Mouse (Mus musculus) CH12F3 (cell line): ENCODE results near the gene Xpa.
"Not testable (repeated sequence)": the region's sequence is repeated elsewhere in the genome, so short reads cannot be mapped to it uniquely, and the experiment has no call there.

Source experiments
- in situ Hi-C: fragments of 300-500 bp; cut with MboI; formaldehyde crosslinking; loops from 2 replicates; pipeline ENCODE4 v1.14.3; 2020; ENCODE audit warnings: low sequenced_read_pairs

Gene Xpa

GRCm38 (mm10) chr4:46195781-46196487 lies at the start of gene Xpa:
Gene Xpa, minus strand, starts transcription at chr4:46196311.
- in situ Hi-C loops: no loop called here

GRCm38 (mm10) chr4:46235871-46236270 lies 39.8 kb upstream of the Xpa start:
- in situ Hi-C loops: no loop called here

GRCm38 (mm10) chr4:46234739-46235138 lies 38.6 kb upstream of the Xpa start:
- in situ Hi-C loops: no loop called here

- in situ Hi-C loops: no loop called here
Observed at GRCm38 (mm10) chr4:46226972-46227535, 30.9 kb upstream of the Xpa start.

- in situ Hi-C loops: no loop called here
Observed at GRCm38 (mm10) chr4:46221090-46221489, 25.0 kb upstream of the Xpa start.

- in situ Hi-C loops: no loop called here
Observed at GRCm38 (mm10) chr4:46202562-46203126, 6.5 kb upstream of the Xpa start.

GRCm38 (mm10) chr4:46201834-46202561 lies 5.9 kb upstream of the Xpa start:
- in situ Hi-C loops: no loop called here

- in situ Hi-C loops: no loop called here
Observed at GRCm38 (mm10) chr4:46198064-46198463, 2.0 kb upstream of the Xpa start.

GRCm38 (mm10) chr4:46196513-46196912 lies 402 bp upstream of the Xpa start:
- in situ Hi-C loops: no loop called here

GRCm38 (mm10) chr4:46192011-46192410 lies 4.1 kb downstream of the Xpa start:
- in situ Hi-C loops: not testable (repeated sequence)

GRCm38 (mm10) chr4:46186466-46186865 lies 9.6 kb downstream of the Xpa start:
- in situ Hi-C loops: no loop called here

GRCm38 (mm10) chr4:46185890-46186289 lies 10.2 kb downstream of the Xpa start:
- in situ Hi-C loops: no loop called here

GRCm38 (mm10) chr4:46185423-46185822 lies 10.7 kb downstream of the Xpa start:
- in situ Hi-C loops: no loop called here

- in situ Hi-C loops: no loop called here
Observed at GRCm38 (mm10) chr4:46182181-46182580, 13.9 kb downstream of the Xpa start.

- in situ Hi-C loops: no loop called here
Observed at GRCm38 (mm10) chr4:46181168-46181567, 14.9 kb downstream of the Xpa start.

- in situ Hi-C loops: no loop called here
Observed at GRCm38 (mm10) chr4:46177496-46177895, 18.6 kb downstream of the Xpa start.

GRCm38 (mm10) chr4:46177018-46177417 lies 19.1 kb downstream of the Xpa start:
- in situ Hi-C loops: no loop called here

- in situ Hi-C loops: no loop called here
Observed at GRCm38 (mm10) chr4:46176313-46176712, 19.8 kb downstream of the Xpa start.

- in situ Hi-C loops: no loop called here
Observed at GRCm38 (mm10) chr4:46171761-46172160, 24.4 kb downstream of the Xpa start.

GRCm38 (mm10) chr4:46165831-46166230 lies 30.3 kb downstream of the Xpa start:
- in situ Hi-C loops: no loop called here

- in situ Hi-C loops: no loop called here
Observed at GRCm38 (mm10) chr4:46164027-46164426, 32.1 kb downstream of the Xpa start.
